Mouse (Mus musculus) brain, embryonic 14.5 days (tissue): ENCODE data around the gene Zfpl1.

Experiments
- CTCF ChIP-seq: fragments of 200-500 bp; IDR thresholded peaks from 2 replicates; pipeline ENCODE4 v1.5.1; 2012; ENCODE audit warnings: inconsistent platforms, mild to moderate bottlenecking, moderate library complexity, borderline replicate concordance; ENCODE audit not compliant: insufficient read depth, insufficient read length; ENCODE audit errors: extremely low read depth
- POLR2A ChIP-seq: fragments of 200-500 bp; IDR thresholded peaks from 2 replicates; pipeline ENCODE4 v1.6.1; 2012; ENCODE audit warnings: mild to moderate bottlenecking, inconsistent platforms, borderline replicate concordance; ENCODE audit not compliant: poor library complexity, insufficient read depth, insufficient read length, severe bottlenecking; ENCODE audit errors: extremely low read depth

DNA sequence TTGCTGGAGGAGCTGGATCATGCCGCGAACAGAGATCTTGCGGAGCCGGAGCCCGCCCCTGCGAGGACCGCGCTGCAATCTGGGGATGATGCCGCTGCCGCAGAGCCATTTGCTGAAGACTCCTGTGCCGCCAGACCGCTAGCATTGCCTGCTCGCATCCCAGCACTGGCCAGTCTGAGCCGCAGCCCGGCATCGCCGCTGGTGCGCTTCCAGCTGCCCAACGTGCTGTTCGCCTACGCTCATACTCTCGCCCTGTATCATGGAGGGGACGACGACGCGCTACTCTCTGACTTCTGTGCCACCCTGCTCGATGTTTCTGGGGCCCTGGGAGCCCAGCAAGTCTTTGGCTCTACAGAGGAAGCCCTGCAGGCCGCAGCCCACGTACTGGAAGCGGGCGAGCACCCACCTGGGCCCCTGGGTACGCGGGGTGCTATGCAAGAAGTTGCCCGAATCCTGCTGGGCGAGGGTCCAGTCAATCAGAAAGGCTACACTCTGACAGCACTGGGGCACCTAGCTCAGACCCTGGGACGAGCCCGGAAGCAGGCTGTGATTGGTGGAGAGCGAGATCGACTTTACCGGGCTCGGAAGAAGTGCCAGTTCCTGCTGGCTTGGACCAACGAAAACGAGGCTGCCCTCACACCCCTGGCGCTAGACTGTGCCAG, 23.0 kb downstream of the Zfpl1 start:
- TF ChIP-seq POLR2A, result no peak
- TF ChIP-seq CTCF, result no peak
